Mouse (Mus musculus) embryo, embryonic 11.5 days (tissue): ENCODE measurements around the gene Pltp.

Experiments
- DNase-seq: peaks from one replicate; pipeline ENCODE4 v3.0.0-alpha.2; 2012; ENCODE audit warnings: low read depth, low spot score

The Pltp gene

DNA sequence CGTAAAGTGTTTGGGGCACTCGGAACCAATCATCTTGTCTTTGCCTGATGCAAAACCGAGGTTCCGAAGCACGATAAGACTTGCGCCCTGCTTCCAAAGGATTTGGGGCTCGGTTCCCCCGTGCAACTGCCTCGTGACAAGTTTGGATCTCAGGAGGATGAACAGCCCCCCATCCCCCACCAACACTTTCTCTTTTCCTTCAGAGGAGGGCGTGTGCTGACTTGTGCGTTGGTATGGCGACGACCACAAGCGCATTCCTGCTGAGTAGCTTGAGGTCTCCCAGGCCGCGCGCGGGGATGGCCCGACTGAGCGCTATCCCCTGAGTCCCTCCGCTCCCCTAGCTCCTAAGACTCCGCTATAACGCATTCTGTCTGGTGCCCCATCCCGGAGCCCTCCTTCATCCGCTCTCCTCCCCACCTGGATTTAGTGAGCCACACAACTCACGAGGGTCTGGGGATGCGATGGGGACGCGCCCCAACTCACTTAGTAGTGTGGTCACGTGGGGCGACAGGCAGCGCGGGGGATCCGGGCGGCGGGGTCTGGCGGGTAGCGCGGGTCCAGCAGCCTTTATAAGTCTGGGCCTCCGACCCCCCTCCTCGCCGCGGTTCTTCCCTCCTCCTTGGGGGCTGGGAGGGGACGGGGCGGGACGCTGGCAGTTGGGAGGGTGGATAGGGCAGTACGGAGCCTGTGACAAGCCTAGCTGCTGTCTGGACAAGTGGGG lies at the start of gene Pltp:
Gene Pltp, minus strand, starts transcription at position 611 of the 721 bp plus-strand sequence.
- peak; percentile 47 for DNase-seq

DNA sequence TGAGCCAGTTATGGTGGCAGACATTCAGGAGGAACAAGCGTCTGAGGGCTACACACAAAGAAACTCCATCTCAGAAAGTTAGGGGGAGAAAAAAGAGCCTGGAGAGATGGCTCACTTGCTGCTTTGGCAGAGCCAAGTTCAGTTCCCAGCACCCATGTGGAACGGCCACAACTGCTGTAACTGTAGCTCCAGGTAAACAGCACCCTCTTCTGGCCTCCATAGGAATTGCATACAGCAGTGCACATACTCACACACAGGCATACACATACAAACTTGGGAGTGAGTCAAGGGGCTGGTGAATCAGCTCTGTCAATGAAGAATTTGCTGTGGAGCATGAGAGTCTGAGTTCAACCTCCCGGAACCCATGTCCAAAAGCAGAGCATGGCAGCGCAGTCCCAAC lies 48.6 kb upstream of the Pltp start:
- no peak for DNase-seq

DNA sequence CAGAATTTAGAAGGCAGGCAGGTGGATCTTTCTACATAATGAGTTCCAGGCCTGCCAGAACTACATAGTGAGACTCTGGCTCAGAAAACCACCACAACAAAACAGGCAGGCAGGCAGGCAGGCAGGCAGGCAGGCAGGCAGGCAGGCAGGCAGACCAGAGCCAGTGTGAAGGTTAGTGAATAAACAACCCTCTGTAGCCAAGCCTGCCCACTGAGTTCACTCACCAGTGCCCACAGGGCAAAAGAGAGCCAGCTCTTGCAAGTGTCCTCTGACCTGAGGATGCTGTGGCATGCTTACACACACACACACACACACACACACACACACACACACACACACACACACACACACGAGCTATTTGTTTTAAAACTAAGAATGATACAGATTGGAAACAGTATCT lies 46.0 kb upstream of the Pltp start:
- DNase-seq = no peak

- no peak for DNase-seq
These were observed 43.9 kb upstream of the Pltp start for GRCm38 (mm10) chr2:164901380-164901779.

GRCm38 (mm10) chr2:164899723-164900459 lies 42.4 kb upstream of the Pltp start:
- DNase-seq = no peak

GRCm38 (mm10) chr2:164899034-164899433 lies 41.5 kb upstream of the Pltp start:
- DNase-seq = no peak

DNA sequence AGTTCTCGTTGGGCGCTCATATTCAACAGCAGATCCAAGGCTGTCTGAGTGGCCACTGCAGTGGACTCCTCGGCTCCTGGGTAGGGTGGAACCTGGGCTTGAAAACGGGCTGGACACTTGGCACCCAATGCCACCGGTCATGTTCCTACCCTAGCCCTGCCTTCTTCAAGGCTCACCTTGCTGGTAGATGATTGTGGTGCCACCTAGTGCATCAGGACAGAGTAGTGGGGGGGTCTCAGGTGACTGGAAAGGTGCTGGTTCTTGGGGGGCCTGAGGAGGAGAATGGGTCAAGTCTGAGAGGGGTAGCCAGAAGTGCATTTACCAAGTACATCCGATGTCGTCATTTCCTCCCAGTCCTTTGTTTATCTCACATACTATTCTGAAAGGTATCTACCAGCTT lies 40.5 kb upstream of the Pltp start:
- DNase-seq = no peak

GRCm38 (mm10) chr2:164895885-164896284 lies 38.4 kb upstream of the Pltp start:
- DNase-seq = no peak

DNA sequence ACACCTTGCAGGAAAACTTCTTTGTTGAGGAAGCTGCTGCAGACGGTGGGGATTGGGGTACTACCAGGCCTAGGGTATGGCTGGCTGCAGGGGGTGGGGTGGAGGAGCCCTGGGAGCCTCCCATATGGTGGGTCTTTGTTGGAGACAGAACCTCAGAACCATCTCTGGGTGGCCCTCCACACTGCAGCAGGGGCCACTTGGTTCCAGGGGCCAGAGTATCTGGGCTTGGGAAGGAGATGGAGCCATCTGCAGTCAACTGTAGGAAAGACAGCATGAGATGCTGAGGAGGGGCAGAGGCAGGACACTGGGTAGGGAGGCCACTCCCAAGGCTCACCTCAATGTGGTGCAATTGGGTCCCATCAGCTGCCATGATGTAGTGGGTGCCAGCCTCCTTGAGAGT lies 37.1 kb upstream of the Pltp start:
- no peak for DNase-seq

DNA sequence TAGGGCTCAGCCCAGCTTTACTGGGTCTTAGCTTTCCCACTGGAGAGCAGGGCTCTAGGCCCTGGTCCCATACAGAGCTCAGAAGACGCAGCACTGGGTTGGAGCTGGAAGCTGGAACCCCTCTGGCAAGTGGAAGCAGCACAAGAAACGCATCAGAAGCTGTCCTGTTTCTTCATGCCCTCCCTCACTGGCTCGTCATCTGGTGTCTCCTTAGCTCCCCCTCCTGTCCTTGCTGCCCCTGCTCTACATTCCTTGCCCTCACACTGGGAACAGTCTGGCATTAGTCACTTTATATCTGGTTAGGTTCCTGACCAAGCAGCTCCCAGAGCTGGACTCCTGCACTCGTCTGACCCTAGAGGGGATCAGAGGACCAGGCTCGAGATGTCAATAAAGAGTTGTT lies 36.5 kb upstream of the Pltp start:
- no peak for DNase-seq

DNA sequence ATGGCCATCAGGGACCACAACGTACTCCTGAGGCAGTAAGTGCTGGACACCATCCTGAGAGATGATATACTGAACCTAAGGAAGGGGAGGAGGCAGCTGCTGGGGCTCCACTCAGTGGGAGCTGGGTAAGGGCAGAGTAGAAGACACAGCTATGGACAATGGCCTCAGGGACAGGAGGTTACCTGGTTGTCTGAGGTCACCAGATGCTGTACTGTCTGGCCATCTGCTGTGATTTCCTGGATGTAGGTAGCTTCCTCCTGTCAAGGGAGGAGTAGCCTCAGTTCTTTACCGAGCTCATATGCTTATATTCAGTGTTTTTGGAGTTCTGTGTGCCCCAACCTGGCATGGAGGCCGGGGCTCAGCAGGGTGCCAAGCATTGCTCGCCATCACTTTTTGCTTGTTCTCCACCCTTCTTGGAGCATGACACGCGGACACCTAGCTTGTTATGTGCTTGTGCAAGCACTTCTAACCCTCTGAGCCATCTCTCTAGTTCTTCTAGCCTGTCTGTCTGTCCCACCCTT lies 35.2 kb upstream of the Pltp start:
- no peak for DNase-seq

DNA sequence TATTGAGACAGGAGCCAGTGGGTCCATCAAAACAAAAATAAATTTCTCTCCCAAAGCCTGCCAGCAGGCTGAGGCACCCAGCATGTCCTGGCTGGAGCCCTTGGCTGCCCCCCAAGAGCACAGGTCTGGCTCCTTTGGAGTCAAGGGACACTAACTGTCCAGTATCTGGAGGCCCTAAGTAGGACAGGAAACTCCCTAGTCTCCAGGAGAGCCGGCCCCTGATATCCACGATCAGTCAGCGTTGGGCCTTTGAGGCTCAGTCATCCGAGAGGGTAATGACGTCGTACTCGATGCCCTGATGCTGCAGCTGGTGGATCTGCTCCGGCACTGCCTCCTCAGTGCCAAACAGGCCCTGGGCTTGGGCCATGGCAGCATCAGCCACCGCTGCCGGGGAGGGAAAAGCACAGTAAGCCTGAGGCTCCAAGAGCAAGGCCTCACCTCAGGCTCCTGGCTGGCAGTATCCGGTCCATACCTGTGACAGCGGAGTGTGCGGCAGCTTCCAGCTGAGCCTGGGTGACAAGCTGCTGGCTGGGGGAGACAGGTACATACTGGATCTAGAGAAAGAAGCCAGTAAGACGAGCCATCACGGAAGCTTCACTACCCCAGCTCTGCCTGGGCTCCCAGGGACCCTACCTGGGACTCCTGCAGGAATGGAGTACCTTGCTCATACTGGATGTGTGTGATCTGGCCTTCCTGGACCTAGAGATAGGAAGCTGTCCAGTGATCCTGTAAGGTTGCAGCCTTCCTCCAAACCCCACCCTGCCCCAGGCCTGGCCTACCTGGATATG lies 34.6 kb upstream of the Pltp start:
- DNase-seq = no peak

DNA sequence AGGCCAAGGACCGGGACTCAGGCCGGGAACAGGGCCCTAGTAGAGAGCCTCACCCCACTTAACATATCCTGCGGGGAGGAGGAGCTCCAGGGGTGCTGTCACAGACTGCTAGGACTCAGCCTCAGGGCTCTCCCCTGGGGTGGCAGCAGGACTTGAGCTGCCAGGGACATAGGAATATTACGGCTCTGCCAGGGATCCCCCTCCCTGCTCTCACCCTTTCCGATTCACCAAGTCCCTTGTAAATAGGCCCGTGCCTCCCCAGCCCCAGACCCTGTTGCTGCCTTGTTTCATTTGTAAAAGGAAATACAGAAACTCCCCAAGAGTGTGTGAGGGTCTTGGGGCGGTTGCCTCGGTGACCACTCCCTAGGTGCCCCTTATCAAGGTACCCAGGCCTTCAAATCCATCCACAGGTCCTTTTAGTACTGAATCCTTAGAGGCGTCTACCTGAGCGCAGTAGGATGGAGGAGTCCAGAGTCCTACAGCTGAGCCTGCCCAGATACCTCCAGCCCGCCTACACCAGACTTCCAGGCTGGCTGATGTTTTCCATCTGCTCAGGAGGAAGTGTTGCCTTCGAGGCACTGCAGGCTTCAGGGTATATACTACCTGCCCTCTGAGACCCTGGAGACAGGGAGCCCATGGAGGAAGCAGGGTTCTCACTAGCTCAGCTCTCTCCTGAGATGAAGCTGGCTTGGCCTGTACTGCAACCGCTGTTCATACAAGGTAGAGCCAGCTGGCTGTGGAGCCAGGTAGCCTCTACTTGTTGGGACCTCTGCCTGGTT lies 33.7 kb upstream of the Pltp start:
- DNase-seq = no peak

DNA sequence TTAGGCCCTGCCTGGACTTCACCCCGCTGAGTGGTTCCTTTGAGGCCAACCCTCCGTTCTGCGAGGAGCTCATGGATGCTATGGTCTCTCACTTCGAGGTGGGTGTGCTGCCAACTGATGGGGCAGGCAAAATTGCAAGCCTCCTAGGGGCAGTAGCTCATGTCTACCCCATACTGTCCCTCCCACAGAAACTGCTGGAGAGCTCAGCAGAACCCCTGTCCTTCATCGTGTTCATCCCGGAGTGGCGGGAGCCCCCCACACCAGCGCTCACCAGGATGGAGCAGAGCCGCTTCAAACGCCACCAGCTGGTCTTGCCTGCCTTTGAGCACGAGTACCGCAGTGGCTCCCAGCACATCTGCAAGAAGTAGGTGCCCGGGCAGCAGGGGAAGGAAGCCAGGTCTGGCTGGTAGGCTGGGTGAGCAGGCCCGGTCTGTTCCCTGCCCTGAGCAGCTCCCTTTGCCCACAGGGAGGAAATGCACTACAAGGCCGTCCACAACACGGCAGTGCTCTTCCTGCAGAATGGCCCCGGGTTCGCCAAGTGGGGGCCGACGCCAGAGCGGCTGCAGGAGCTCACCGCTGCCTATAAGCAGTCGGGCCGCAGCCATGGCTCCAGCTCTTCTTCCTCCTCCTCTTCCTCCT lies 33.0 kb upstream of the Pltp start:
- DNase-seq = no peak

GRCm38 (mm10) chr2:164889960-164890359 lies 32.4 kb upstream of the Pltp start:
- no peak for DNase-seq

DNA sequence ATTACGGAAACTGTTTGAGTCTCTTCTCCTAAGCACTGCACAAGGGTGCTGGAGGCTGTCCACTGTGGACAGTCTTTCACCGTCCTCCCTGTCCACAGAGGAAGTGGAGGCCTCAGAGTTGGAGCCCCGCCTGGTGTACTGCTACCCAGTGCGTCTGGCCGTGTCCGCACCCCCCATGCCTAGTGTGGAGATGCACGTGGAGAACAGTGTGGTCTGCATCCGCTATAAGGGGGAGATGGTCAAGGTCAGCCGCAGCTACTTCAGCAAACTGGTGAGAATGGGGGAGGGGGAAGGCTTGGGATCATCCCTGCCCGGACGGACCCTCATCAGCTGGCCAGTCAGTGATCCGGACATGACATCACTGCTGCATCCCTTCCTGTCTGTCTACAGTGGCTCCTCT lies 31.5 kb upstream of the Pltp start:
- no peak for DNase-seq

- DNase-seq = no peak
These were observed 29.1 kb upstream of the Pltp start for GRCm38 (mm10) chr2:164886617-164887016.

DNA sequence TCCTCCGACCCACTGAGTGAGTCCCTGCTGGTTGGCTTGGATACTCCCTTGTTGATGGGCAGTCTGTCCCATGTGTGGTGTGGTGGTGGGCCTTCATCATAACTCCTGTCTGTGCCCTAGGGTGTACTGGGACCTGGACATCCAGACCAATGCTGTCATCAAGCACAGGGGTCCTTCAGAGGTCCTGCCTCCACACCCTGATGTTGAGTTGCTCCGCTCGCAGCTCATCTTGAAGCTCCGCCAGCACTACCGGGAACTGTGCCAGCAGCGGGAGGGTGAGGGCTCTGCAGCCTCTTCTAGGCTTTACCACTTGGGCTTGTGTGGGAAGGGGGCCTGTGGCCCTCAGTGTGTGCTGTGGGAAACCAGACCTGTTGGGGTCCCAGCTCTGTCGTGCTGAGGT lies 28.3 kb upstream of the Pltp start:
- DNase-seq = no peak

- DNase-seq = no peak
These were observed 25.1 kb upstream of the Pltp start for GRCm38 (mm10) chr2:164882619-164883018.

GRCm38 (mm10) chr2:164879568-164880277 lies 22.2 kb upstream of the Pltp start:
- peak; percentile 94 for DNase-seq
